Mouse (Mus musculus): ENCODE measurements around the gene Cep19. TPM values are rescaled to one million over a fixed set of nuclear protein-coding genes. Genes with fewer than 3 reads are reported as not detected.

Cep19 gene
- total RNA-seq, 2 experiments from 2014 or later, result 38.4 to 40.7 TPM

DNA sequence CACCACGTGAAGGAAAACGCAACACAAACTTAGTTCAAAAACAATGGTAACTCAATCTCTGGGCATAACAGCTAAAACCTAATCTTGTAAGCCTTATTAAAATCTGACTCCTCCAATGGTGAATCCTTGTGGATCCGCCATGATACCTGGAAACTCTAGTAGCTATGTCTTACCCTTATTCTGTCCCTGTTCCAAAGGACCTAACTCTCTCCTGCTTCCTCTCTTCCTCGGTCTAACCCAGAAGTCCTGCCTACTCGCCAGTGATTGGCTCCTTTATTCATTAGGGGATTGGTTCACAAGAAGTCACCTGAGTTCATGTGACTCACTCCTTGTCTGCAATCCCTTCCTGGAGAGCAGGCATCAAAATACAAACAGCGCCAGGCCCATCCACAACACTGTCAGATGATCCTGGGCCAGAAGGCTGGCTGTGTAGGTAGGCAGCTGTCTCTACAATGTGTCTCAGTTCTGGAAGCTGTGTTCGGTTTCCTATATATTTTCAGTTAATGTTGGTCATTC is 36.3 kb downstream of the Cep19 start:
- intact Hi-C loops (cut with DNase I), result no loop called here
- no peak for DNase-seq

GRCm38 (mm10) chr16:32138954-32139353 is 39.4 kb downstream of the Cep19 start:
- no peak for DNase-seq
- intact Hi-C loops (cut with DNase I), result no loop called here

GRCm38 (mm10) chr16:32143766-32144165 is 44.2 kb downstream of the Cep19 start:
- DNase-seq, result no peak
- intact Hi-C loops (cut with DNase I), result no loop called here

- intact Hi-C loops (cut with DNase I), result no loop called here
- DNase-seq, result no peak
These were observed 45.0 kb downstream of the Cep19 start for GRCm38 (mm10) chr16:32144592-32144991.

- no peak for DNase-seq
- intact Hi-C loops (cut with DNase I), result no loop called here
These were observed 48.1 kb downstream of the Cep19 start for GRCm38 (mm10) chr16:32147589-32148207.

DNA sequence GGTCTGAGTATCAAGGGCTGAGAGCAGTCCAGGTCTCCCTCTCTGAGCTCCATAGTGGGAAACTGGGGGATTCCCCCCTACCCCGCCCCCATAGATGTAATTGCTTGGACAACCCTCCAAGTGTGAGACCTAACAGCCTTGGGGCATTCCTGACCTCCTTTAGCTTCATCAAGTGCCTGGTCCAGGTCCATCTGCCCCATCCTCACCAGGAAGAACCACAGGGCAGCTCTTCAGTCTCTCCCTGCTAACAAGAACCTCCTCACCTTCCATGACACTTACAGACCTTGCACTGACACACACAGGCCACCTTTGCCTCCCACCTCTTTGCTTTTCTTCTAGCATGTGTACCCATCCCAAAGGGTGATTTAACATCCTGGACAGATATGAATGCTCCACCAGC is 54.4 kb downstream of the Cep19 start:
- peak; percentile 29 for DNase-seq
- intact Hi-C loops (cut with DNase I), result no loop called here

- intact Hi-C loops (cut with DNase I), result no loop called here
These were observed 54.8 kb downstream of the Cep19 start for GRCm38 (mm10) chr16:32154437-32154836.

DNA sequence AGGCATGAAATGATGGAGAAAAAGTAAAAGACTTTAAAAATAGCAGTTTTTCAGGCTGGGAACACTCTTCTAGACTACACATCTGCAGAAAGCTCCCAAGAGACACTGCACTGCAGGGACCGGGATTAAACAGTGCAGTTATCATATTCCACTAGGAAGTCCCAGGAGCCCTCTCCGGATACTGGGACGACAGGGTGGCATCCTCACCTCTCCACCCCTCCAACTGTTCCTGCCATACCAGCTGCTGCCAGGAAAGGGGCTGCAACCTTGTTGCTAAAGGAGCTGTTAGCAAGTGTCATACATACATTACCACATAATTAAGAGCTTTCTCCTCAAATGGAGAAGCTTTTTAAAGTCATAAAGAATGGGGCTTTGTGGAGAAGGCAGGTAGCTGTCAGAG is 57.1 kb downstream of the Cep19 start:
- intact Hi-C loops (cut with DNase I), result no loop called here
- DNase-seq, result no peak

More at GRCm38 (mm10) chr16:32154437-32154836, 54.8 kb downstream of the Cep19 start:
- peak; percentile 88 for DNase-seq

GRCm38 (mm10) chr16:32157369-32157768 is 57.8 kb downstream of the Cep19 start:
- DNase-seq, result no peak
- intact Hi-C loops (cut with DNase I), result no loop called here

Other genes starting within 250 kb of the Cep19 start
- under 1 TPM; 0.30 to 0.56 TPM for gene Meltf, start 221.0 kb upstream of the Cep19 start, total RNA-seq (2021)
- gene Pigz, start 165.9 kb upstream of the Cep19 start, total RNA-seq (2021), result 10 to 100 TPM in 1 of 2 experiments, 1 to 10 TPM in 1; 8.9 to 10.4 TPM
- 10 to 100 TPM; 51.0 to 51.6 TPM for gene 0610012G03Rik, start 151.3 kb upstream of the Cep19 start, total RNA-seq (2021)
- gene Ncbp2, start 151.3 kb upstream of the Cep19 start, total RNA-seq (2021), result 10 to 100 TPM; 51.6 to 54.4 TPM
- gene Senp5, start 96.5 kb upstream of the Cep19 start, total RNA-seq (2021), result 10 to 100 TPM; 41.8 to 43.2 TPM
- 10 to 100 TPM; 47.0 to 53.4 TPM for gene Pak2, start 20.5 kb upstream of the Cep19 start, total RNA-seq (2021)
- gene Pigx, start 60 bp upstream of the Cep19 start, total RNA-seq (2021), result 10 to 100 TPM; 44.1 TPM
- gene Nrros, start 65.8 kb downstream of the Cep19 start, total RNA-seq (2021), result 1 to 10 TPM; 5.7 to 5.9 TPM
- not detected for gene Bex6, start 80.0 kb downstream of the Cep19 start, total RNA-seq (2021)
- gene Fbxo45, start 147.4 kb downstream of the Cep19 start, total RNA-seq (2021), result 10 to 100 TPM; 45.5 to 46.7 TPM
- 10 to 100 TPM; 10.2 to 10.3 TPM for gene Wdr53, start 147.4 kb downstream of the Cep19 start, total RNA-seq (2021)
- gene Smco1, start 171.7 kb downstream of the Cep19 start, total RNA-seq (2021), result not detected
- 10 to 100 TPM; 34.4 to 34.6 TPM for gene Rnf168, start 177.7 kb downstream of the Cep19 start, total RNA-seq (2021)
- 10 to 100 TPM; 73.2 to 77.9 TPM for gene Ubxn7, start 232.5 kb downstream of the Cep19 start, total RNA-seq (2021)